Mouse (Mus musculus) right cerebral cortex, postnatal 14 days (tissue): ENCODE measurements around the gene Mmp9.

Source experiments
- DNase-seq: peaks from one replicate; pipeline ENCODE4 v3.0.0; 2022

The Mmp9 gene

GRCm38 (mm10) chr2:164940140-164940830, at the start of gene Mmp9:
Mmp9 (plus strand) TSS chr2:164940780.
- DNase-seq: no peak

GRCm38 (mm10) chr2:164891056-164891834, 49.3 kb upstream of the Mmp9 start:
- no peak for DNase-seq

- DNase-seq: no peak
Observed at GRCm38 (mm10) chr2:164891908-164892695, 48.5 kb upstream of the Mmp9 start.

GRCm38 (mm10) chr2:164892696-164893216, 47.8 kb upstream of the Mmp9 start:
- DNase-seq: no peak

- no peak for DNase-seq
Observed at GRCm38 (mm10) chr2:164894048-164894447, 46.5 kb upstream of the Mmp9 start.

DNA sequence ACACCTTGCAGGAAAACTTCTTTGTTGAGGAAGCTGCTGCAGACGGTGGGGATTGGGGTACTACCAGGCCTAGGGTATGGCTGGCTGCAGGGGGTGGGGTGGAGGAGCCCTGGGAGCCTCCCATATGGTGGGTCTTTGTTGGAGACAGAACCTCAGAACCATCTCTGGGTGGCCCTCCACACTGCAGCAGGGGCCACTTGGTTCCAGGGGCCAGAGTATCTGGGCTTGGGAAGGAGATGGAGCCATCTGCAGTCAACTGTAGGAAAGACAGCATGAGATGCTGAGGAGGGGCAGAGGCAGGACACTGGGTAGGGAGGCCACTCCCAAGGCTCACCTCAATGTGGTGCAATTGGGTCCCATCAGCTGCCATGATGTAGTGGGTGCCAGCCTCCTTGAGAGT, 45.9 kb upstream of the Mmp9 start:
- DNase-seq: no peak

GRCm38 (mm10) chr2:164895885-164896284, 44.7 kb upstream of the Mmp9 start:
- DNase-seq: no peak

DNA sequence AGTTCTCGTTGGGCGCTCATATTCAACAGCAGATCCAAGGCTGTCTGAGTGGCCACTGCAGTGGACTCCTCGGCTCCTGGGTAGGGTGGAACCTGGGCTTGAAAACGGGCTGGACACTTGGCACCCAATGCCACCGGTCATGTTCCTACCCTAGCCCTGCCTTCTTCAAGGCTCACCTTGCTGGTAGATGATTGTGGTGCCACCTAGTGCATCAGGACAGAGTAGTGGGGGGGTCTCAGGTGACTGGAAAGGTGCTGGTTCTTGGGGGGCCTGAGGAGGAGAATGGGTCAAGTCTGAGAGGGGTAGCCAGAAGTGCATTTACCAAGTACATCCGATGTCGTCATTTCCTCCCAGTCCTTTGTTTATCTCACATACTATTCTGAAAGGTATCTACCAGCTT, 42.6 kb upstream of the Mmp9 start:
- no peak for DNase-seq

DNA sequence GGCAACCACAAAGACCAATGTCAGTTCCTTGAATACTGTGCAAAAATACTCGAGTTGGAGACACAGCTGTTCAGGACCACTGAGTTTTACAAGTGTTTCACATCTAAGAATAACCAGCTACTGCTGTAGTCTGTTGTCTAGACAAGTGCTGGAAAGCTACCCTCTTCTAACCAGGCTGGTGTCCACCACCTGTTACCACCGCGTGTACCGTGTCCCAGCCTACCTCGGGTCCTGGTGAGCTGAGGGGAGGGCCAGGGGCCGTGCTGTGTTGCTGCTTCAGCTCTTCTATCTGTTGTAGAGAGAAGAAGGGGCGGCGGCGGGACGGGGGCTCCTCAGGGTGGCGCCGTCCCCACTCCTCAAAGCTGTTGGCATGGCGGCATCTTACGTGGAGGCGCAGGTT, 41.5 kb upstream of the Mmp9 start:
- no peak for DNase-seq

DNA sequence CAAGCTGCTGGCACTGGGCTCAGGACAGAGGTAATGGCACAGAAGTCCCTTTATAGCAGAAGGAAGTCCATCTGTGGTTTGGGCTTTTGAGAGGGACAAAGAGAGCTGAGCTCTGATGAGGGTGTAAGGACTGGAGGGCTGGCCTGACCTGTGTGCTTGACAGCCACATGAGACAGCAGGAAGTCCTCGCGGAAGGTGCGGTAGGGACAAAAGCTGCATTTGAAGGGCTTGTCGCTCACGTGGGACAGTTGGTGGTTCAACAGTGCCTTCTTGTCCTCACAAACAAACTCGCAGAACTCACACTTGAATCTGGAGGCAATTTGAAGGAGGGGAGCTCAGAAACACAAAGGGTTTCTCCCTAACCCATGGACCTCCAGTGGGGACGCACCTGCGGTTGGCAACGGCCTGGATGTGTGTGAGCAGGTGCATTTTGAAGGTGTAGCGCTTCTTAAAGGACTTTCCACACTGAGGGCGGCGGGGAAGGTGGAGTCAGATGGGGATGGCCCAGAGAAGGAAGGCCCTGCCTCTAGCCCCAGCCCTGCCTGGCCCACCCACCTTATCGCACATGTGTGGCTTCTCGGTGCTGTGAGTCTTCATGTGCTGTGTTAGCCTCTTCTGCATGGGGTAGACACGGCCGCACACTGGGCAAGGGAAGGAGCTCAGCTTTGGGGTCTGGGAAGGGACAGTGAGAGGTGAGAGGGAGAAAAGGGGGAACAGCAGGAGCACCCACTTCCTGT, 40.7 kb upstream of the Mmp9 start:
- no peak for DNase-seq

- no peak for DNase-seq
Observed at GRCm38 (mm10) chr2:164901380-164901779, 39.2 kb upstream of the Mmp9 start.

GRCm38 (mm10) chr2:164903496-164903895, 37.1 kb upstream of the Mmp9 start:
- no peak for DNase-seq

- DNase-seq: no peak
Observed at GRCm38 (mm10) chr2:164906071-164906470, 34.5 kb upstream of the Mmp9 start.

GRCm38 (mm10) chr2:164907511-164907910, 33.1 kb upstream of the Mmp9 start:
- DNase-seq: no peak

GRCm38 (mm10) chr2:164908011-164908410, 32.6 kb upstream of the Mmp9 start:
- no peak for DNase-seq

DNA sequence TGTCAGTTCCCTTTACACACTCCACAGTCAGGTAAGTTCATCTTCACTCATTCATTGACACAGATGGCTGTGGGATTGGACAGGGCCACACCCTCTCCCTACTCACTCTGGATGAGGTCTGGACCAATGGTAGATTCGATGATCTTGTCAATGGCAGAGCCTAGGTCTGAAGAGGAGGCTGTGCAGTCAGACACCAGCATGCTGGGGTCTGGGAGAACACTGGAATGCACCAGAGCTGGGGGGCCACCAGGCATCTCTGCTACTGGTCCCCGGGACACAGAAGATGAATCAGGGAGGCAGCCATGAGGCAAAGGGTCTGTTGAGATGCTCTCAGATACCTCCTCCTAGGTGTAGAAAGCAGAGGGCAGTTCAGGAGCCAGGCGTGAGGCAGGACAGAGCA, 31.5 kb upstream of the Mmp9 start:
- no peak for DNase-seq

GRCm38 (mm10) chr2:164909542-164909941, 31.0 kb upstream of the Mmp9 start:
- no peak for DNase-seq

GRCm38 (mm10) chr2:164910360-164911061, 30.1 kb upstream of the Mmp9 start:
- no peak for DNase-seq

DNA sequence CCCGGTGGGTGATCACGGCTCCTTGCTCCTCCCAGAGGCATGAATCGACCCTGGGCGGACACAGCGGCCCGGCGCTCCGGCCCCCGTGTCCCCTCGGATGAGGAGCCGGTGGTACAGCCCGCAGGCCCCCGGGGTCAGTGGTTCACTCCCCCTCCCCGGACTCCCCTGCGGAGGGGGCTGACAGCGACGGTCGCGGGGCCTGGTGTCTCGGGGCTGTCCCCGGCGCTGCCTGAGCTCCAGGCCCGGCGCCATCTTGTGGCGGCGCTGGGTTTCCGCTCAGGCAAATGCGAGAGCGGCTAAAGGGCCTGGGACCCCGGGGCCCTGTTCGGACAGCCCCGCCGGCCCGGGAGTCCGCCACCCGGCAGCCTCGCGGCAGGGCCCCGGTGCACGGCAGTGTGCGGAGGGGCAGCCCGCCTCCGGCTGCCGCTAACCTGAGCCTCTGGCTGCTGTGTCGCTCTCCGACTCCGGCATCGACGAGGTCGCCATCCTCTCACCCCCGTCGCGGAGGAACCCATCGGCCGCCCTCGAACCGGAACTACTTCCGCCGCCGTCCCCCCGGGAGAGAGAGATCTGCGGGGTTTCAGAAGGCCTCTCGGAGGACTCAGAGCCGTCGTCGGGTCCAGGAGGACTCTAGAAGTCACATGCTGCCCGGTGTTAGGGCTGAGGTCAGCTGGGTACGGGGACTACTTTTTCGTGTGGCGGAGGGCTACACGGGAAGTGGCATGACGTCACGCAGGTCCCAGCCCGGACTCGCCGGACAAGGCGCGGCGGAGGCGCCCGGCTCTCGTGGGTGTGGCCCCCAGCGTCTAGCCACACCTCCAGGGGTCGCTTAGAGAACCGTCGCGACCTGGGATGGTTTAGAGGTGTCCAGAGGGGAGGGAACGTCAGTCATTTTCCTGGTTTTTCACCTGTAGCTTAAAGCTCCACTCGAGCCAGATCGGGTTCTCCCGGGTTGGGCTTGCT, 29.2 kb upstream of the Mmp9 start, which contains the start of gene Zfp335:
Zfp335 (minus strand) TSS at position 672 of the 963 bp plus-strand sequence.
- peak; percentile 92 for DNase-seq

DNA sequence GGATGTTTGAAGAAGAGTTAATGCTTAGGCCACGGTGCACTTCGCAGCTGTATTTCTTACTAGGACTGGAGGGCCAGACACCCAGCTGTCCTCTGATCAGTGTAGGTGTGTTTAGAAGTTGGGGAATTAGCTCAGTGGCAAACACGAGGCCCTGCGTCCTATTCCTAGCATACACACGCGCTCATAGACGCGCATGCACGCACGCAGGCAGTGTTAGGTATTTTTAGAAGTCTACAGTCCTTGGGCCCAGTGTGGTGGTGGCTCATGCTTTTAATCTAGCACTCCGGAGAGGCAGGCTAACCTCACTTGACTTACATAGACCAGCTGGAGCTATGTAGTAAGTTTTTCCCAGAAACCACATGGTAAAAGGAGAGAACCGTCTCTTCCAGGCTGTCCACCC, 28.4 kb upstream of the Mmp9 start:
- DNase-seq: peak; percentile 59
